Mouse (Mus musculus): ENCODE measurements at regions not wholly inside any gene's neighbourhood (a gene's known extent, or its start where the extent isn't known, plus 50 kb on each side); places are given as distances from the start of the nearest gene placed in this dataset.

DNA sequence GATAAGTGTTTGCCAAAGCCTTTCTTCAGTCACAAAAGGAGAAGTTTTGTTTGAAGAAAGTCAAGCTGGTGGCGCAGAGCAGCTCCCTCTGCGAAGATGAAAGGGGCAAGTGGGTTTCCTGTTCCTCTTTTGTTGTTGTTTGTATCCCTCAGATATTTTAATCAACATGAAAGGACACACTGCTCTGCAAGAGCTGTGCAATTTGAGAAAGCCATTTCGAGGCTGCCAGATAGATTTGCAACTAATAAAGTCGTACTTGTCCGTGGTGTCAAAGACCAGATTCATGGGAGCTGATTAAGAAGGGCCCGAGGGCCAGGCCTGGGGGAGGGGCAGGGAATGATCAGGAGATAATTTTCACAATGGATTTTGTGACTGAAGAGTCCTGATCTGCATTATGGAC is 177.7 kb downstream of the Pros1 start:
- no peak for DNase-seq (ENCODE audit: low read depth, low spot score)
- Histone ChIP-seq H3K27ac (ENCODE audit: control insufficient read depth, low read depth, low read length) (no peak overlapping the region), H3K4me1 (ENCODE audit: control insufficient read depth in 1 of 2, insufficient read depth in 2 of 2, low read length in 2 of 2) (no peaks in the 10 kb centered on the region), H3K79me2 (ENCODE audit: control insufficient read depth, insufficient read depth, low read length, poor library complexity) (no peaks in the 10 kb centered on the region), H3K4me3 (ENCODE audit: control insufficient read depth in 1 of 2, insufficient read depth in 1 of 2, low read depth in 2 of 2, low read length in 2 of 2) (no peak overlapping the region), H3K36me3 (ENCODE audit: control insufficient read depth in 1 of 2, insufficient read depth in 2 of 2, low read length in 2 of 2) (no peaks in the 10 kb centered on the region), H3K9me3 (replicated peaks; ENCODE audit: insufficient read depth, low read length) (no peaks in the 10 kb centered on the region), H3K9ac (ENCODE audit: control insufficient read depth, low read depth, low read length, poor library complexity, severe bottlenecking) (no peak overlapping the region), H3K27me3 (ENCODE audit: control insufficient read depth in 1 of 2, insufficient read depth in 2 of 2, low read length in 2 of 2) (no peaks in the 10 kb centered on the region)
- TF ChIP-seq MEF2A (IDR thresholded peaks at IDR 0.05; ENCODE audit: extremely low read depth, insufficient replicate concordance, low read depth, low read length, poor library complexity, severe bottlenecking) = no peak
- TF ChIP-seq NELFE (IDR thresholded peaks at IDR 0.05; ENCODE audit: low read depth, low read length) = no peak
- no peak for TF ChIP-seq KAT2A (conservative IDR thresholded peaks at IDR 0.05; ENCODE audit: low read depth, low read length)
- no peak for TF ChIP-seq MYB (IDR thresholded peaks at IDR 0.05; ENCODE audit: low read depth, low read length)
- TF ChIP-seq RAD21 (IDR thresholded peaks at IDR 0.05; ENCODE audit: low read depth, low read length) = no peak
- TF ChIP-seq GATA1 (IDR thresholded peaks at IDR 0.05; ENCODE audit: low read depth, low read length) = no peak
- no peak for TF ChIP-seq ELF1 (IDR thresholded peaks at IDR 0.05; ENCODE audit: low read depth, low read length)
- no peak for TF ChIP-seq ZNF384 (IDR thresholded peaks at IDR 0.05; ENCODE audit: low read depth, low read length)
- TF ChIP-seq CTCF (IDR thresholded peaks at IDR 0.05 in 2 of 3, conservative IDR thresholded peaks at IDR 0.05 in 1 of 3; ENCODE audit: control insufficient read depth in 1 of 3, insufficient read depth in 1 of 3, low read depth in 2 of 3, low read length in 3 of 3, poor library complexity in 1 of 3, severe bottlenecking in 1 of 3) = no peak
- TF ChIP-seq SMC3 (IDR thresholded peaks at IDR 0.05; ENCODE audit: low read depth, low read length) = no peak
- TF ChIP-seq TBP (IDR thresholded peaks at IDR 0.05; ENCODE audit: low read depth, low read length) = no peak
- no peak for TF ChIP-seq SIN3A (IDR thresholded peaks at IDR 0.05; ENCODE audit: low read length)
- TF ChIP-seq MXI1 (IDR thresholded peaks at IDR 0.05; ENCODE audit: low read depth, low read length) = no peak
- no peak for TF ChIP-seq EP300 (IDR thresholded peaks at IDR 0.05; ENCODE audit: low read depth in 1 of 2, low read length in 2 of 2)
- TF ChIP-seq POLR2AphosphoS2 (IDR thresholded peaks at IDR 0.05; ENCODE audit: low read length) = no peak
- TF ChIP-seq MAX (IDR thresholded peaks at IDR 0.05; ENCODE audit: low read length) = no peak
- no peak for TF ChIP-seq HCFC1 (IDR thresholded peaks at IDR 0.05; ENCODE audit: low read depth, low read length)

DNA sequence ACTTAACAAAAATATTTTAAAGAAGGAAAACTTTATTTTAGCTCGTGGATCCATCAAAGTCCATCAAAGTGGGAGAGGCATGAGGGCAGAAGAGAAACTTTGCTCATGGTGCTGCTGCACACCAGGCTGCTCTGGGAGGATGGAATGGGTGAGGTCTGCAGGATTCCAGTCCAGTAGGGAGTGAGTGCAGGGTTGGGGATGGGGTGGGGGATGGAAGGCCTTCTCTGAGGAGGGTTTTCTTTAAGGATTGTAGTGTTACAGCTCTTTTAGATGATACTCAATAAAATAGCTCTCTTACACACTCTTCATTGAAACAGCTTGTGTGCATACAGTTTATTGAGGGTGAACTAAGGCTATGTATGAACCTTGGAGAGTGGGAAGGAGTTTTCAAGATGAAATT is 195.0 kb downstream of the Pros1 start:
- no peak for DNase-seq (ENCODE audit: low read depth, low spot score)
- Histone ChIP-seq H3K27ac (ENCODE audit: control insufficient read depth, low read depth, low read length) (no peak overlapping the region), H3K9me3 (replicated peaks; ENCODE audit: insufficient read depth, low read length) (no peaks in the 10 kb centered on the region), H3K9ac (ENCODE audit: control insufficient read depth, low read depth, low read length, poor library complexity, severe bottlenecking) (no peak overlapping the region), H3K27me3 (ENCODE audit: control insufficient read depth in 1 of 2, insufficient read depth in 2 of 2, low read length in 2 of 2) (no peaks in the 10 kb centered on the region), H3K4me3 (ENCODE audit: control insufficient read depth in 1 of 2, insufficient read depth in 1 of 2, low read depth in 2 of 2, low read length in 2 of 2) (no peak overlapping the region), H3K4me1 (ENCODE audit: control insufficient read depth in 1 of 2, insufficient read depth in 2 of 2, low read length in 2 of 2) (no peaks in the 10 kb centered on the region), H3K79me2 (ENCODE audit: control insufficient read depth, insufficient read depth, low read length, poor library complexity) (no peaks in the 10 kb centered on the region), H3K36me3 (ENCODE audit: control insufficient read depth in 1 of 2, insufficient read depth in 2 of 2, low read length in 2 of 2) (no peaks in the 10 kb centered on the region)
- TF ChIP-seq POLR2AphosphoS2 (IDR thresholded peaks at IDR 0.05; ENCODE audit: low read length) = no peak
- no peak for TF ChIP-seq USF1 (IDR thresholded peaks at IDR 0.05; ENCODE audit: low read depth, low read length)
- TF ChIP-seq CHD2 (IDR thresholded peaks at IDR 0.05; ENCODE audit: low read length) = no peak
- TF ChIP-seq TCF12 (IDR thresholded peaks at IDR 0.05; ENCODE audit: low read depth, low read length) = no peak
- no peak for TF ChIP-seq MYB (IDR thresholded peaks at IDR 0.05; ENCODE audit: low read depth, low read length)
- no peak for TF ChIP-seq RCOR1 (IDR thresholded peaks at IDR 0.05; ENCODE audit: low read depth, low read length)
- TF ChIP-seq TBP (IDR thresholded peaks at IDR 0.05; ENCODE audit: low read depth, low read length) = no peak
- TF ChIP-seq SIN3A (IDR thresholded peaks at IDR 0.05; ENCODE audit: low read length) = no peak
- no peak for TF ChIP-seq USF2 (IDR thresholded peaks at IDR 0.05; ENCODE audit: borderline replicate concordance in 1 of 2, insufficient read depth in 1 of 2, low read depth in 1 of 2, low read length in 2 of 2)
- no peak for TF ChIP-seq MYC (IDR thresholded peaks at IDR 0.05; ENCODE audit: low read depth, low read length)
- no peak for TF ChIP-seq RAD21 (IDR thresholded peaks at IDR 0.05; ENCODE audit: low read depth, low read length)
- TF ChIP-seq GABPA (IDR thresholded peaks at IDR 0.05; ENCODE audit: low read depth, low read length) = no peak
- TF ChIP-seq MAX (IDR thresholded peaks at IDR 0.05; ENCODE audit: low read length) = no peak
- TF ChIP-seq JUND (IDR thresholded peaks at IDR 0.05; ENCODE audit: low read depth, low read length) = no peak
- TF ChIP-seq MAFK (IDR thresholded peaks at IDR 0.05; ENCODE audit: borderline replicate concordance, low read depth, low read length) = no peak
- no peak for TF ChIP-seq E2F4 (IDR thresholded peaks at IDR 0.05; ENCODE audit: borderline replicate concordance, low read depth, low read length)
- no peak for TF ChIP-seq MXI1 (IDR thresholded peaks at IDR 0.05; ENCODE audit: low read depth, low read length)
- TF ChIP-seq ELF1 (IDR thresholded peaks at IDR 0.05; ENCODE audit: low read depth, low read length) = no peak
- TF ChIP-seq BHLHE40 (IDR thresholded peaks at IDR 0.05; ENCODE audit: borderline replicate concordance, low read depth, low read length) = no peak
- TF ChIP-seq POLR2A (IDR thresholded peaks at IDR 0.05; ENCODE audit: control insufficient read depth in 1 of 2, insufficient read depth in 1 of 2, low read depth in 1 of 2, low read length in 2 of 2, poor library complexity in 1 of 2) = no peak

All from MEL (cell line).